Mouse (Mus musculus) adrenal gland, postnatal 36 days (tissue): ENCODE data around the gene Zfp513. TPM values are rescaled to one million over a fixed set of nuclear protein-coding genes. Genes with fewer than 3 reads are reported as not detected.

Experiments used
- DNase-seq, 2 experiments: peaks; one replicate each; pipeline ENCODE4 v3.0.0; 2021; ENCODE audit warnings: mixed read lengths in 1 of 2
- total RNA-seq, 2 experiments: library from RNA; stranded (reverse); gene quantifications; 2 replicates each; pipeline ENCODE4 v1.2.3; 2021

Gene Zfp513
- total RNA-seq, 2 experiments from 2014 or later, result 28.1 to 34.1 TPM

DNA sequence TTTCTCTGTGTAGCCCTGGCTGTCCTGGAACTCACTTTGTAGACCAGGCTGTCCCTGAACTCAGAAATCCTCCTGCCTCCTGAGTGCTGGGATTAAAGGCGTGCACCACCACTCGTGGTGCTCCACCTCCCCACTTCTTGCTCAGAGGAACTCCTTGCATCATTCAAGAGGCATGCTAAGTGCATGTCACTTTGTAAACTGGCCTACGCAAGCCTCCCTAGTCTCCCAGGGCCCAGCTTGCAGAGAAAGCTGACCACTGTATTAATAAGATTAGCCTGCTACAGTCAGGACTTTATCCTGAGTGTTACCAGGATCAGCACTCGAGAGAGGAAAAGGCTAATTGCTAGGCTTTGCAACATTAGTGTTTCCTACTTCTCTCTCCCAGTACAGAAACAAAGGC is 33.5 kb downstream of the Zfp513 start:
- no peak for DNase-seq

DNA sequence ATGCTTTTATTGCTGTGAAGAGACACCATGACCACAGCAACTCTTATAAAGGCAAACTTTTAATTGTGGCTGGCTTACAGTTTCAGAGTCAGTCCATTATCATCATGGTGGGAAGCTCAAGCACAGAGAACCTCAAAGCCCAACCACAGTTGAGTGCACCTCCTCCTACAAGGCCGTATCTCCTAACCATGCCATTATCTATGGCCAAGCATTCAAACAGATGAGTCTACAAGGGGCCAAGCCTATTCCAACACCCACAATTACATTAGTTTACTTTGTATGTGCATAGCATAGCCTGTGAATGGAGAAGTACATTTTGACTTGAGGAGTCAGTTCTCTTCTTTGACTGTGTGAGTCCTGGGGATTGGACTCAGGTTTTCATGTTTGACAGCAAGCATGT is 37.2 kb downstream of the Zfp513 start:
- no peak for DNase-seq

DNA sequence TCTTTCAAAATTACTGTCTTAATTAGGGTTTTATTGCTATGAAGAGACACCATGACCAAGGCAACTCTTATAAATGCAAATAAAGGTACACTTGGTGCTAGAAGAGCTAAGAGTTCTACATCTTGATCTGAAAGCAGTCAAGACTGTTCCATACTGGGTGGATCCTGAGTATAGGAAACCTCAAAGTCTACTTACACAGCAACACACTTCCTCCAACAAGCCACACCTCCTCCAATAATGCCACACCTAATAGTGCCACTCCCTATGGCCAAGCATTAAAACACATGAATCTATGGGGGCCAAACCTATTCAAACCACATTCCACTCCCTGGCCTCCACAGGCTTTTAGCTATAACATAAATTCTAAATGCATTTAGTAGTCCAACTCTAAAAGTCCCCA is 39.6 kb downstream of the Zfp513 start:
- no peak for DNase-seq

DNA sequence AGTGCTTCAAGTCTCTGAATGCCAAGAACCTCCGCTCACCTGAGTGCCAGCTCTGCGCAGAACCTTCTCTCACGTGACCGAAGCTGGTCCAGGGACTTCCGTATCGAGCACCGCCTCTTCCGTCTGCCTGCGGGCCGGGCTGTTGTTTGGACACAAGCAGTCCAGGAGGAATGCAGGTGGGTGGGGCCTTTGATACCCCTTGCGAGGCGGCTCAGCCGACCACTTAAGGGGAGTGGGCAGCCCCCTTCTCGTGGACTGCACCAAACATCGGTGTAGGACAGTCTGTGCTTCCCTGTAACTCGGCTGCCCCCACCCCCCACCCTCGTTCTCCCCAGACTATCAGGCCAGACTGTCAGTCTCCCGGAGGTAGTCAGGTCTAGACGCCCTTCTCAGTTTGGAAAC is 48.0 kb downstream of the Zfp513 start, which contains the start of gene Mpv17:
Mpv17 (minus strand) TSS at position 100 of the 402 bp plus-strand sequence.
- peak; percentile 86 to 88 for DNase-seq

DNA sequence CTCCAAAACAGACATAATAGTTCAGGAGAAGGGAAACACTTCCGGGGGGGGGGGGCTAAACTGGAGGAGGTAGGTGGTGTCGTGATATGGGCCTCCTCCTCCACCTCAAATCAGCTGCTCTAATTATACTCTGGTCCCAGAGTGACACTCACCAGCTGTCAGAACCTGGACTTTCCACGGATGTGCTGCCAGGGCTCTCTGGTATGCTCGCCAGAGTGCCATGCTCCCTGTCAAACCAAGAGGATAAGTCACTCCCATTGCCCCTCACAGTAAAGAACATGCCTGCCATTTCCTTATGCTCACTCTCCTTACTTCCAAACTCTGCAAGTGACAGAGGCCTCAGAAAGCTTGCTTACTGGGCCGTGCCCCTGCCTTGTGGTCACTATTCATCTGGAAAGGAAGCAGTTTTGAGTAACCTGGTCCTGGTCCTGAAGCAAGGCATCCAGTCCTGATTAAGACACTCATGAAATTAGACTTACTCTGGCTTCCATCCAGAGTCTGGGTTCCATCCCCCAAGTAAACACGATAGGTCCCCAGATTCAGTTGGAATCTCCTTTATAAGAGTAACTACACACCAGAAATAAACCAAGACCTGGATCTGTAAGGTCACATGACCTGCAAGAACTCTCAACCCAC is 48.5 kb downstream of the Zfp513 start:
- peak in 1 of 2 experiments; percentile 7 for DNase-seq

DNA sequence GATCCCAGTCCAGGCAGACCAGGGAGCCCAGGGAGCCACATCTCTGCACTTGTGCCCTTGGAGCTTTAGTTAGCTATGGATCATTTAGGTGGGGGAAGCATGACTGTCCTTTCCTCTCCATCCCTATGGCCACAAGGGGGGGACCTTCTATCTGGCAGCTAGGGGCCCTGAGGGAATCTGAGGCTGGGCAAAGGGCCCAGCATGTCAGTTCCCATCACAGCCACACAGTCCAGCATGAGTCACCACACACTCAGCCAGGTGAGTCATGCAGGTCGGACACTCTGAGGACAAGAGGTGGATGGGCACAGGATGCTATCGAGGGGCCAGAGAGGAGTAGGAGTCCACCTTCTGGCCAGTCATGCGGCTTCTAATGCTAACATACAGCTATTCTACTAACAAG is 50.4 kb downstream of the Zfp513 start:
- peak; percentile 51 to 56 for DNase-seq

DNA sequence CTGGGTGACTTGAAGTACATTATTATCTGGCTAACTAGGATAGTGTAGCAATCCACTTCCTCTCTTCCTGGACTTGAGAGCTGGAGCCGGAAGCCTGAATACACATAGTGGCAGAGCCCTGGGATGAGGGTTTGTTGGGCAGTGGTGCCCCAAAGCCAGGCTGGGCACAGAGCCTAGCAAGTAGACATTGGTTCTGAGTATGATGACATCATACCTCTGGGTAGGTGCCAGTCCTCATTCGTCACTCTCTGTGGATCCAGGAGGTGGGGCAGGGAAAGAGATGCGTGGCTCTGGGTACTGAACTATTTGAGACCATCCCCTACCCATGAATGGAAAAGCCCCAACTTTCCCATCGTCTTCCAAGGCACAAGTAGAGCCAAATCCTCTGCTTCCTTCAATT is 52.3 kb downstream of the Zfp513 start:
- peak; percentile 58 to 66 for DNase-seq

Other genes with a start within 250 kb of the Zfp513 start
- gene Preb, start 241.9 kb downstream of the Zfp513 start, total RNA-seq, result 100 to 1,000 TPM; 121 to 157 TPM
- 1 to 10 TPM; 1.1 to 2.8 TPM for gene Tcf23, start 233.6 kb downstream of the Zfp513 start, total RNA-seq
- 100 to 1,000 TPM; 106 to 128 TPM for gene Atraid, start 154.0 kb downstream of the Zfp513 start, total RNA-seq
- gene Slc5a6, start 153.4 kb downstream of the Zfp513 start, total RNA-seq, result 10 to 100 TPM; 26.6 to 30.3 TPM
- 10 to 100 TPM; 22.9 to 29.7 TPM for gene Cad, start 147.5 kb downstream of the Zfp513 start, total RNA-seq
- gene Dnajc5g, start 96.0 kb downstream of the Zfp513 start, total RNA-seq, result not detected
- gene Slc30a3, start 94.1 kb downstream of the Zfp513 start, total RNA-seq, result not detected
- under 1 TPM in 1 of 2 experiments, not detected in 1; 0.20 TPM for gene Trim54, start 85.6 kb downstream of the Zfp513 start, total RNA-seq
- gene Ucn, start 63.5 kb downstream of the Zfp513 start, total RNA-seq, result not detected
- 10 to 100 TPM; 57.5 to 62.1 TPM for gene Mpv17, start 48.1 kb downstream of the Zfp513 start, total RNA-seq
- gene Gm29609, start 22.4 kb downstream of the Zfp513 start, total RNA-seq, result under 1 TPM; 0.60 to 0.79 TPM
- gene Gtf3c2, start 22.2 kb downstream of the Zfp513 start, total RNA-seq, result 10 to 100 TPM; 53.8 to 64.0 TPM
- 100 to 1,000 TPM; 106 to 110 TPM for gene Snx17, start 9.1 kb downstream of the Zfp513 start, total RNA-seq
- gene Eif2b4, start 8.9 kb downstream of the Zfp513 start, total RNA-seq, result 10 to 100 TPM; 43.2 to 60.5 TPM
- gene Ppm1g, start 18.4 kb upstream of the Zfp513 start, total RNA-seq, result 100 to 1,000 TPM; 105 to 129 TPM
- 10 to 100 TPM; 80.6 to 95.8 TPM for gene Nrbp1, start 38.6 kb upstream of the Zfp513 start, total RNA-seq
- gene Gm9970, start 38.9 kb upstream of the Zfp513 start, total RNA-seq, result not detected
- 1 to 10 TPM; 3.7 to 4.1 TPM for gene Krtcap3, start 49.4 kb upstream of the Zfp513 start, total RNA-seq
- 10 to 100 TPM; 30.4 to 39.0 TPM for gene Ift172, start 88.8 kb upstream of the Zfp513 start, total RNA-seq
- 10 to 100 TPM in 1 of 2 experiments, 1 to 10 TPM in 1; 7.5 to 13.8 TPM for gene Fndc4, start 93.8 kb upstream of the Zfp513 start, total RNA-seq
- under 1 TPM in 1 of 2 experiments, not detected in 1; 0.43 TPM for gene Gckr, start 95.1 kb upstream of the Zfp513 start, total RNA-seq